Mouse (Mus musculus) ovary, postnatal 14 days (tissue): ENCODE data around the gene Errfi1.
"Not testable (repeated sequence)": the region's sequence is repeated elsewhere in the genome, so short reads cannot be mapped to it uniquely, and the experiment has no call there.

Source experiments
- DNase-seq: peaks from one replicate; pipeline ENCODE4 v3.0.0; 2022; ENCODE audit warnings: low spot score

The Errfi1 gene

DNA sequence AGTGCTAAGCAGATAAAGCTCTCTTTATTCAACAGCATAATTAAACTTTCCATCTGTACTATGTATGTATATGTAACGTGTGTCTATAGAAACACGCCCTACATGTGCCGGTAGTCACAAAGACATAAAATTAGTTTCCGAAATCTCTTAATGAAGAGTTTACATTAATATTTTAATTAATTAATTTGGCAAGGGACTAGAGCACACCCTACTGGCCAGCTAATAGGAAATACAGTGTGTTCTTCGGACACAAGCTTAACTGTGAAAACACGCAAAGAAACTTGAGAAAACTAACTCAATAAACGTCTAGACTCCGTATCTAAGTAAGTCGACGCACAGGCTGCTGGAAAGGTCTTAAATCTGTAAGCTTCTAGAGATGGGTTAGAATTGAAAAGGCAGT, 3.8 kb upstream of the Errfi1 start:
- no peak for DNase-seq

DNA sequence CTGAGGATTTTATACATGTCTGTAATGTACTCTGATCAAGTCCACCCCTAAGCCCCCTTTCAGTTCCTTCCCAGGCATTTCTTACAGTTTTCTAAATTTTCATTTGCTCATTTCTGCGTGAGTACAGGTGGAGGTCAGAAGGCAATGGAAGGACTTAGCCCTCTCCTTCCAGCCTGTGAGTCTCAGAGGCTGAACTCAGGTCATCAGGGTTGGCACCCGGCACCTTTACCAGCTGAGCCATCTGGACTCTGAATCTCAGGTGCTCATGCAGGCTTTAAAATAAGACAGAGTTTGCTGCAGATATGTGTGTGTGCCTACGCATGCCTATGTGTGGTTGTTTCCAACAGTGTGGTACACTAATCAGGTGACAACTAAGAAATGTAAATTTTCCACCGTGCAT, 2.8 kb upstream of the Errfi1 start:
- DNase-seq, result no peak

DNA sequence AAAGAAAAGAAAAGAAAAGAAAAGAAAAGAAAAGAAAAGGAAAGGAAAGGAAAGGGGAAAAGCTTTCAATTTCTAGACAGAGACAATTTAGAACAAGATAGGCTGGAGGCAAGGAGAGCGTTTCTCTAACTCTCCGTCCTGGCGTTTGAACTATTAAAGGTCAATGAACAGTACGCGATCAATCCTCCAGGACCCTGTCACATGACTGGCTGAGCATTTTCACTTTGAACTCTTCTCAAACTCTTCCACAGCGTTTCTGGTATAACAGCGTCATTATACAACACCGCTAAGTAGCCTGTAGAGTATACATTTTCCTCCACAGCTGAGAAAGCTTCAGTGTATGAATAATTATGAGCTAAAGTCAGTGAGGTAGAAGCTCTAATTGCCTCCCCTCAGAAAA, 1.7 kb upstream of the Errfi1 start:
- DNase-seq, result no peak

DNA sequence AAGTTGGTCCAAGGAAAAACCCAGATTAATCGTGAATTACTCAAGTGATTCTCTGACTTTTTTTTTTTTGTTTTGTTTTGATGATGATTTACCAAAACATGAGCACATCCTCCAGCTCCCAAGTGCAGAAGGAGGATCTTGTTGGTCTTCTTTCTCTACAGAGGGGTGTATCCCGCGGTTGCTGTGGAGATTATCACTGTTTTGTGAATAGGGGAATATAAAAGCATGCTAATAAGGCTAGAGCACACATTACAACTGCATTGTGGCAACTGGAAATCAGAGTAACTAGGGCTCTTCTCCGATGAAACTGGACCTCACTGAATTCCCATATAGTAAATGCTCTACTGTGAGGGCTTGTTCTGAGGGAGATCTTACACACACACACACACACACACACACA, 1.2 kb upstream of the Errfi1 start:
- no peak for DNase-seq

DNA sequence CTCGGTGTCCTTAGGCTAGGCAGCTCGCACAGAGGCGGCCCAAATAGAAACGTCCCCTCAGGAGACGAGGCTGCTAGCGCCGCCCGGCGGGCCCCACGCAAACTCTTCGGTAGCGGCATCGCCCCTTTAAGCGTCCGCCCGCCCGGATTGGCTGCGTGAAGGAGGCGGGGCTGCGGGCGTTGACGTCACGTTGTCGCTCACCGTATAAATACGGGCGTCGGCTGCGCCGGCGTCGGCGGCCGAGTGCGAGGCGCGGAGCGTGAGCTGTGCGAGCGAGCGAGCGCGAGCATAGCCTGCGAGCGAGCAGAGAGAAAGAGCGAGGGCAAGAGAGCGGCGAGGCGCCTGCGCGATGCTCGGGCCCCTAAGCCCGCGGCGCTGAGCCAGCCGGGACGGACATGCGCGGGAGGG, 1.1 kb downstream of the Errfi1 start:
- peak; percentile 98 for DNase-seq

DNA sequence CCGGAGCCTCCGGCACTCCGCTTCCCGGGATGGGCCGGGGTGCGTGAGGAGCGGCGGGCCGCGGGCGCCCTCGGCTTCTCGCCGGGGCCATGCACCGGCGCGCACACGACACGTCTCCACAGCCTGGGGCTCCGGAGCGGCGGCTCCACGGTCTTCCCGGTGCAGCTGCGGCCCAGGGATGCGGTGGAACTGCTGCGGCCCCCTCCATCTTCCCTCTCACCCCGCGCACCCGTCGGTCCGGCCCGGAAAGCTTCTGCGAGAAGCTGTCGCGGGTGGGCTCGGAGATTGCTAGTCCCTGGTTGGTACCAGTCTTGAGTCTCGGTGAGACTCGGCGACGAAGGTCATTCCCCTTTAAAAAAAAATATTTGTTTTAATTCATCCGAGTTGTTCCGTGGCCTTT, 1.6 kb downstream of the Errfi1 start:
- no peak for DNase-seq

DNA sequence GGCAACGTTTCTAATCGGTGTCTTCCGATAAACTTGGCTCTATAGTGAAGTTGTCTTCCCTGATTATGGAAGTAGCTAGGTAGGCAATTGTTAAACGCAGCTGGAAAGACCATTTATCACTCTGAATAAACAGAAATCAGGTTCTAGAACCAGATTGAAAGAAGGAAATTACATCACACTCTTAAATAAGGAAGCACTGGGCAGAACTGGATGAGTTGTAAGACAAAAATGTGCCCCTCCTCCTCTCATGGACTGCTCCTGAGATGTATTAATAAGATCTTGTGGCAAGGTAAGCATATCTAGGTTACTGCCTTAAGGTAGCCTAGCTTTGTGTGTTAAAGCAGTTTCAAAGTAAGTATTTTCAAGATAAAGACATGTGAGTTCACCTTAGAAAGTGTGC, 6.8 kb downstream of the Errfi1 start:
- no peak for DNase-seq

DNA sequence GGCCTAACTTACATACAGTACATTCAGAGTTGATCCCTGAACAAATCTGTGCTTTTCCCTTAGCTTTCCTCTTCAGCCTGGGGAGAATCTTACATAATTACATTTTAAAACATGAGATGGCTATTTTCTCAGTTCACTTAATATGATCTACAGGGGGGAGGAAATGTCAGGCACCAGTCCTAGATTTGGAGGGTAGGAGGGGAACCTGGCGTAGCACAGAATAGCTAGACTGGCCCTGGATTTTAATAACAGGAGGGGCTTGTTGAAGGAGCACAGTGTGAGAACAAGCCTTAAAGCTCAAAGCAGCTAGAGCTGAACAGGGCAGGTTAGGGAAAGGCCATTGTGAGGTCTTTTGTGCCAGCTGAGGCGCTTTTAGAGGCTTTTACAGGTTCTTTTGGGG, 7.4 kb downstream of the Errfi1 start:
- no peak for DNase-seq

DNA sequence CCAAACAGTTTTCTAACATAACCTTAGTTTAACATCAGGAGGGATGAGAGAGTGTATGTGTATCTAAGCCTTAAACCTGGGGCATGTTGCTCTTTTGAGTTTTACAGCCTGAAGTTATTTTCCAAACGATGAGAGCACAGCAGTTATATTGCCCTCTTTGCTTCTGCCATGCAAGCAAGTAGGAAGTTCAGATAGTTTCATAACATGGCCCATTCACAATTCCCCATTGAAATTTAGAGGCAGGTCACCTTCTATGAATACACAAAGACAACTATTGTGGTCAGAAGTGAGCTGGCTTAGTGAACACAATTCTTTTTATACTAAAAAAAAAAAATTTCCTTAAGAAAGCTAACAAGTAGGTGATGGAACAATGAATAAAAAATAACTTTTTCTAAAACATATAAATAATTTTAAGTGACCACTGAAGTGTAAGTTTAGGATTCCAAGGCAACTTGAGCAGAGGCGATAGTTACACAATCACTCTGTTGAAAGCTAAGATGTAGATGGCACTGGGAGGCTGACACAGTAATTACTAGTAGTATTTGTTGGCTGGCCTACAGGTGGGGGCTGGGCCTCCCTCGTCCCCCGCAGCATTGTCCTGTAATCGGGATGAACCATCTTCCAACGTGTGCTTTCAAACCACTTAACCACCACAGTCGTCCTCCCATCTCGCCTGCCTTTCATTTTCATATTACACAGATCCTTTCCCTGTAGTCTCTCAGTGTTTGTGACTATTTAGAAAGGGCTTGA, 9.1 kb downstream of the Errfi1 start:
- DNase-seq, result no peak

DNA sequence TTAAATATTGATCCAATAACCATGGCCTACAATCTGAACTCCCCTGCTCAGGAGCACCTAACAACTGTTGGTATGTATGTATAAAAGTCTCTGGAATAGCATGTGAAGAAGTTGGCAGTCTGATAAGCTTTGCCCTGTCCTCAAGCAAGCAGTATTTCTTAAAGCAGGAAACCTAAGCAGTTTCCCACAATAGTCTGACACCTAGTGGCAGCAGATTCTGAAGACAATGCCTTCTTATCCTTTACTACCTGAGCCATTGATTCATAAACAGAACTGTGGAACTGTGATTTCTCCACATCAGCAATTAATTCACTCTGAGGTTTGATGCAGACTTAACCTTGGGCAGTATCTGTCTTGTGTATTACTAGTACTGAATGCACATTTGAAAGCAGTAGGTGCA, 11.7 kb downstream of the Errfi1 start:
- DNase-seq, result no peak

DNA sequence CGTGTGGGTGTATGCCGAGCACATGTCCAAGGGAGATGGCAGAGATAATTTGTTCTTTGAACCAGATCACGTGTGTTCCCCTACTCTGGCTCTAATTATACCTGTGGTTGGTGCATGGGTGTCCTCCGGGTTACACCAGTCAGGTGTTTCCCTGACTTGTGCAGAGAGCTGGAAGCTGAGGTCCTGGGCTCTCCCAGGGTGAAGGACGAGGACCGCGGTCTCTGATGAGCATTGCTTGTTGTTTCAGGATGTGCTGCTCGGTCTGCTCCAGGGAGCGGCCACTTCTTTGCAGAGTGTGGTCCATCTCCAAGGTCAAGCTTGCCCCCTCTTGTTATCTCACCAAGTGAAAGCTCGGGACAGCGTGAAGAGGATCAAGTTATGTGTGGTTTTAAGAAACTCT, 12.3 kb downstream of the Errfi1 start:
- no peak for DNase-seq

DNA sequence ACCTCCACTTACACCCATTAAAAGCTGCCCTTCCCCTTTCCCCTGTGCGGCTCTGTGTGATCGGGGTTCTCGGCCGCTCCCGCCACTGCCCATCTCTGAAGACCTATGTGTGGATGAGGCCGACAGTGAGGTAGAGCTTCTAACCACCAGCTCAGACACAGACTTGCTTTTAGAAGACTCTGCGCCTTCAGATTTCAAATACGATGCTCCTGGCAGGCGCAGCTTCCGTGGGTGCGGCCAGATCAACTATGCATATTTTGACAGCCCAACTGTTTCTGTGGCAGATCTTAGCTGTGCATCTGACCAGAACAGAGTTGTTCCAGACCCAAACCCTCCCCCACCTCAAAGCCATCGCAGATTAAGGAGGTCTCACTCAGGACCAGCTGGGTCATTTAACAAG, 12.8 kb downstream of the Errfi1 start:
- no peak for DNase-seq

DNA sequence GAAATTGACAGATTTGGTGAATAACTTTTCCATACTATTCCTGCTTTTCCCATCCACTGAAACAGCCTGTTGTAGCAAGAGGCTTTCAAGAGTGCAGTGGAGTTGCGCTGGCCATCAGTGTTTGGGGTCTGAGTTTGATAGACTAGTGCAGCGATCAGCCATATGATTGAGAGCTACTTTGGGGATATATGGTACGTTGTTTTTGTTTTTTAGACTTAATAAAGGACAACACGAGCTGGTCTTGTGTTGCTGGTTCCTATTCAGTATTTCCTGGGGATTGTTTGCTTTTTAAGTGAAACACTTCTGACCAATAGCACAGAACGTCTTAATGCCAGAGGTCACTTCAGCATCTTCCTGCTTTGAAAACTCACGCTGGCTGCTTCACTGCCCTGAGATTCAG, 14.4 kb downstream of the Errfi1 start:
- DNase-seq, result no peak

DNA sequence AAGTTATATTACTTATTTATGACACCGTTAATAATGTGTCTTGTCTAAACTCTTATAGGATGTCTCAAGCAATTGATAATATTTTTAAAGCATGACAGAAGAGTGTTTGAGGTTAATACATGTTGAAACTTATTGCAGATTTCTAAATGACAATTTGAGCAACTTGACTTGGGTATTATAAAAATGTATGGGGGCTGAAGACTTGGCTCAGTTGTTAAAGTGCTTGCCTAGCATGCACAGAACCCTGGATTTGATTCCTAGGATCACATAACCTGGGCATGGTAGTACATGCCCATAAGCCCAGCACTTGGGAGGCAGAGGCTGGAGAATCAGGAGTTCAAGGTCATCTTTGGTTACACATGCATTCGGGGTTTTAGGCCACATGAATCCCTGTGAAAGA, 15.1 kb downstream of the Errfi1 start:
- DNase-seq, result no peak

DNA sequence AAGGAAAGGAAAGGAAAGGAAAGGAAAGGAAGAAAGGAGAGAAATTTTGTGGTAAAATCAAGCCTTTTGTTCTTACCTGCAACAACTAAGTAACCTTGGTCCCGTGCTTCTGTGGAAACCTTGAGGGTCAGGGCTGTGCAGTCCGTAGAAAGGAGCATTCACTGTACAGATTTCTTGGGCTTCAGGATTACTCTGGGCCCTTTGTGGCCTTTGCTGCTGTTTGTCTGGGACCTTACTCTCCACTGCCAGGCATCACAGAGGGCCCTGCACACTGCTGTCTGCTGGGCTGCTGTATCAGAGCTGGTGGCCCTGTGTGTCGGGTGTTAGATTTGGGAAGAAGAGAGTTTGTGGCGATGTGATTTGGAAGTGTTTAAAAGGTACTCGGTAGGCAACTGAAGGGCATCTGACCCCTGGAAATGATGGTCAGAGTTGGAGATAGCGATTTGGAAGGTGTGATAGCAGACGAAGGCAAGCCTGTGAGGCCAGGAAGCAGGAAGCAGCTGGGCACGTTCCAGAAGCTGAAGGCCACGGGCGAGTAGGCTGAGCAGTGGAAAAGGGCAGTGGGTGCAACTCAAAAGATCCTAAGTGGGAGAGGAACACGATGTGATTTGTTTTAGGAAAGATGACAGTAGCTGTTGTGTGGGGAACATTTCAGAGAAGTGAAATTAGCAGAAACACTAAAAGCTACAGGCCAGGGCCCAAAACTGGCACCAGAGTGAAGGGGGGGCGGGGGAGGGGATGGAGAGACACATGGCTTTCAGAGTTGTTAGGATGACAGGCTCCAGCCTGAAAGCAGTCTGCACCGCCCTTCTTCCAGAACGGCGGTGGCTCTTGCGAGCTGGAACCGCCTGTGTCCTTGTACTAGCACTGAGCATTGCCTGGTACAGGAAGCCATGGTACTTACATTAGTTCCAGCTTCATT, 15.8 kb downstream of the Errfi1 start:
- no peak for DNase-seq

DNA sequence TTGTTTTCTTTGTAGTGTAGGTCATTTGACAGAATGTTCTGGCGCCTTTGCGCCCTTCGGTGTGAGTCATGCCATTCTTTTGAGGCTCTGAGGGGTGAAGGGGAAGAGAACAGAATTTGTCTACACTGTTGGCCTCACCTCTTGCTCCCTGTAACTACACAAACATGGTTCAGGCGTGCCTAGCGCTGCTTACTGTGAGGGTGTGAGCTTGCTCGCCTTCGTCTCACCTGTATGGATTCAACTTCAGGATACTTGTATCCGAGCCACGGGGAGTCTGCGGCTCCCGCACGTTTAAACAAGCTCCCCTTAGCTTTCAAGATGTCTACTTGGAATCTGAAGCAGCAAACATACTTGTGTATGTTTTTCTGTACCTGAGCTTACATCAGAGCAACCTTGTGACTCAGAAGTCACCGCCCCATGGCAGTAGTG, 17.3 kb downstream of the Errfi1 start:
- DNase-seq, result no peak

DNA sequence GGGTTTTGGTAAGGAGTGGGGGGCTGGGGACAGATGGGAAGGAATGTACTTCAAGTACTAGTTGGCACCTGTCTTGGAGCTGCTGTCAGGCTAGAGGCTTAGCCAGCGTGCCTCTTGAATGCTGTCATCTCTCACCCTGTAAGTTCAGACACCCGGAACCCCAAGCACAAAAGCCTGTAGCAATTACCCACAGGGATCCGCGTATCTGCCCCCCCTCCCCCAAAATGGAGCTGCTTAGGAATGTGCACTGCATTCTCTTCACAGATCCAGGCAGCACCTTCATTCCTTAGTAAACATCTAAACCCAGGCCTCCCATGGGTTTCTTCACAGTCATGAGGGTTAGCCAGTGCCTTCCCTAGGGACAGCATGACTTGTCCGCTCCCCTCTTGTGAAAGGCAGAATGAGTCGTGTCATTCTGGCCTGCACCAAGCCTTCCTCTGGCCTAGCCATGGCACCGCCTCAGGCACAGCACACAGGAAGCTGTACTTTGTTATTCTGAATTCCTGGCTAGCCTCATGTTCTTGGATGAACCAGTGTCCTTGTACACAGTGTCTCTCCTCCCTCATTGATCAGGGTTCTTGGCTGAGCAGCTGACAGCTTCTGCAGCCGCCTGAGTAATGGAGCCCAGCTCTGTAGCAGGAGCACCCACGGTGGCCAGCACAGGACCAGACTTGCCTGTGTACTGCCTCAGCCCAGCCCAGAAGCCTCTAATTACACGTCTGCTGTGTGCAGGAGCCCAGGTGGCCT, 17.8 kb downstream of the Errfi1 start:
- DNase-seq, result no peak

DNA sequence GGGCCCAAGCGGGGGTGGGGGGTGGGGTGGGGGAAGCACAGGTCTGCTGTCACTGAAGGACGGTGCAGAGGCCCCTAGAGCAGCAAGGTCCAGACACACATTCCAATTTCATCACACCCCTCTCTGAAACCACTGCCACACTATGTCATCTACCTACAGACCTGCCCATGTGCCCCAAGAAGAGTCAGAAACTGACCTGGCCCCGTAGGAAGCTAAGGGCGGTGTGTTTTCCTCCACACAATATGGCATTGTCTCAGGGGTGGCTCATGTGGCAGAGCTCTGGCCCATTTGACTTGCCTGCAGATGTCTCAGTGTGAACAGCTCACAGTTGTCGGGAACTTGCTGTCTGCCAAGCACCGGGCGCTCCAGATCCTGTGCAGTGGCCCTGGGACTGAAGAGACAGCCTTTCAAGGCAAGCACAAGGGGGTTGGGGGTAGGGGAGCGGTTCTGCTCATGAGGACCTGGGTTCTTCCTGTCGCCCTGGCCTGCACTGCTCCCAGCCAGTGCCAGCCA, 18.5 kb downstream of the Errfi1 start:
- DNase-seq, result no peak

DNA sequence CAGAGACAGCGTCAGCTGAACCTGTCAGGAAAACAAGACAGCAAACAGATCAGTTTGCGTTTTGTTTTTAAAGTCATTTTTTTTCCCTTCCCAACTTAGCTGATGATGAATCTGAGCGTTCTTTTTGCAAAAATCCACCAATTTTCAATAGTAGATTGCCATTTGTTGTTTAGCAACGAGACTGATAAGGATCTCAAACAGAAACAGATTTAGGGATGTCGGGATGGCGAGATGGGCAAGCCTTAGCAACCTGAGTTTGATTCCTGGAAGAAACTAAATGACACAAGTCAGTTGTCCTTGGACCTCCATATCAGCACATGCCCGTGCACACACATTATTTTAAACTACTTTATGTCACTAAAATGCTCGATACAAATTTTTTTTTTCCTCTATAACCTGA, 19.0 kb downstream of the Errfi1 start:
- DNase-seq, result no peak

DNA sequence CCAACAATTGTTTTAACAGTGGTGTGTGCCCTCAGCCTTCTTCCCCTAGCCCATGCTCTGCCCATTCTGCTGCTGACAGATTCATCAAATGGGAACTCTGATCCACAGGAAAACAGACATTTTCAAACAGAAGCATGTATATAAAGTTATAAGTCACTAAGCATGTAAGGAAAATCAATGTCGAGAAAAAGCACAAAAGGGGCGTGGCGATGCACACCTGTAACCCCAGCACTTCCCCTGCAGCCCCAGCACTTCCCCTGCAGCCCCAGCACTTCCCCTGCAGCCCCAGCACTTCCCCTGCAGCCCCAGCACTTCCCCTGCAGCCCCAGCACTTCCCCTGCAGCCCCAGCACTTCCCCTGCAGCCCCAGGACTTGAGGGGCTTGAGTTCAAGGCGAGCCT, 20.7 kb downstream of the Errfi1 start:
- DNase-seq, result not testable (repeated sequence)

DNA sequence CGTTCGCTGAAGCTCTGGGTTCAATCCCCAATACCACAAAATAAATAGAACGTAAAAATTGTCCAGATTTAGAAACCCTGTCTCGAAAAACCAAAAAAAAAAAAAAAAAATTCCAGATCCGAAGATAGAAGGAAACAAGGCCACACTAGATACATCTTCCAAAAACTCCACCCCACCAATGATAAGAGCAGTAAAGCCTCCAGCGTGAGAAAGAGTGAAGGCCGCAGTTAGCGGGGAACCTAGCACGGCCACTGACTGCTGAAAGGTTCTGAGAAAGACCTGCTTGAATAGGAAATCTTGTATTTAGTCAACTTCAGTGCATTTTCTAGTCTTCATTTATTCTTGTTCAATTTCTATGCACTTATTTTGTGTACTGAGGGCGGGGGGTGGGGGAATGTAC, 21.7 kb downstream of the Errfi1 start:
- DNase-seq, result no peak

DNA sequence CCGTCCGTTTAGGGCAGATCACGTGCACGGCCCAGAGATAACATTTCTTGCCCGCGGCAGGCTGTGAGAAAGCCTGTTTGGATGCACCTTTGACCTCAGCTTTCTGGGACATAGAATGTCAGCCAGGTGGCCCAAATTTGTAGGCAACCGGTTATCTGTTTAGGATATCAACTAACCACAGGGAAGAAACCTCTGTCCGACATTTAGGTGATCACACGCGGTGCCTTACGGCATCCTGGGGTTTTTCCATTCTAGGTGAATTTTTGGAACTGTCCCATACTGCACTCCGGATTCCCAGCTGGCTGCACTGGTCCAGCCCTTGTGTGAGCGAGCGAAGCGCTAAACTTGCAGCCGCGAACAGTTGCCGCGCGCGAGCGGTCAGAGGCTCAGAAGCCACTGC, 25.9 kb downstream of the Errfi1 start:
- no peak for DNase-seq

DNA sequence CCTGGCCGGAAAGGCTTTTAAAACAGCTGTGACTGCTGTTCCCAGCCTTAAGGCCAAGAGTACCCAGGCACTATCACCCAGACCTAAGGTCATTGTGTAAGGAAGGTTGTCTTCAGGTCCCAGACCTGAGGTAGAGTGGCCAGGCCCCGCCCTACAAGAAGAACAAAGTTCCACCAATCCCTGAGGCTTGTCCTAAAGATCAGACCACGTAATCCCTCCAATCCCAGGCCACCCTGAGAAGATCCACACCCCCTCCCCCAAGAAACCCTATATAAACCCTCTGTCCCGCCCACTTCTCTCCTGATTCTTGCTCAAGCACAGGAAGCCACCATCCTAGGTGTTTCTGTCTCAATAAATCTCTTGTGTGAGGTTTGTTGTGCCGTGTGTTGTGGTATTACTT, 26.6 kb downstream of the Errfi1 start:
- no peak for DNase-seq
